Mouse (Mus musculus): ENCODE measurements around the gene Myo1d. TPM values are rescaled to one million over a fixed set of nuclear protein-coding genes. Genes with fewer than 3 reads are reported as not detected.

Myo1d gene
- polyA plus RNA-seq, 1 experiment from 2014 or later: 14.4 TPM

- no peaks in the 10 kb centered on the region for H3K9me3 ChIP-seq (replicated peaks)
- 43% methylated on average over 9 of the region's 9 CpGs for WGBS
- no peak for ATAC-seq (replicated peaks; ENCODE audit: low FRiP score)
- no peak overlapping the region for H3K4me3 ChIP-seq (replicated peaks)
- no peaks in the 10 kb centered on the region for H3K36me3 ChIP-seq
- no peak overlapping the region for H3K4me2 ChIP-seq
- no peak overlapping the region for H3K9ac ChIP-seq
- H3K4me1 ChIP-seq: 0 out of 2 replicates have a peak, but pooled peaks cover 12% of the 10 kb centered on the region
- H3K27ac ChIP-seq: no peak overlapping the region
- no peaks in the 10 kb centered on the region for H3K27me3 ChIP-seq
These were observed 261.1 kb downstream of the Myo1d start for GRCm38 (mm10) chr11:80518421-80519367.

- H3K27me3 ChIP-seq: no peaks in the 10 kb centered on the region
- no peak overlapping the region for H3K4me3 ChIP-seq (replicated peaks)
- no peaks in the 10 kb centered on the region for H3K36me3 ChIP-seq
- H3K4me1 ChIP-seq: peaks cover 8% of the 10 kb centered on the region; the same call in 1 of the 2 replicates
- no peak overlapping the region for H3K4me2 ChIP-seq
- no peak for ATAC-seq (replicated peaks; ENCODE audit: low FRiP score)
- H3K27ac ChIP-seq: no peak overlapping the region
- H3K9me3 ChIP-seq (replicated peaks): no peaks in the 10 kb centered on the region
- WGBS: 89% methylated on average over 8 of the region's 8 CpGs
- H3K9ac ChIP-seq: no peak overlapping the region
These were observed 263.9 kb downstream of the Myo1d start for GRCm38 (mm10) chr11:80515895-80516294.

- no peak overlapping the region for H3K4me2 ChIP-seq
- WGBS: 74% methylated on average over 1 of the region's 1 CpGs
- no peaks in the 10 kb centered on the region for H3K27me3 ChIP-seq
- no peaks in the 10 kb centered on the region for H3K36me3 ChIP-seq
- no peak overlapping the region for H3K4me3 ChIP-seq (replicated peaks)
- ATAC-seq (replicated peaks; ENCODE audit: low FRiP score): no peak
- no peaks in the 10 kb centered on the region for H3K9me3 ChIP-seq (replicated peaks)
- peaks cover 8% of the 10 kb centered on the region; the same call in 1 of the 2 replicates for H3K4me1 ChIP-seq
- H3K27ac ChIP-seq: no peak overlapping the region
- no peak overlapping the region for H3K9ac ChIP-seq
These were observed 264.5 kb downstream of the Myo1d start for GRCm38 (mm10) chr11:80515346-80515745.

GRCm38 (mm10) chr11:80513796-80514195, 266.0 kb downstream of the Myo1d start:
- ATAC-seq (replicated peaks; ENCODE audit: low FRiP score): no peak
- H3K9me3 ChIP-seq (replicated peaks): no peaks in the 10 kb centered on the region
- H3K9ac ChIP-seq: no peak overlapping the region
- WGBS: 61% methylated on average over 7 of the region's 7 CpGs
- H3K27ac ChIP-seq: no peak overlapping the region
- no peaks in the 10 kb centered on the region for H3K27me3 ChIP-seq
- H3K4me3 ChIP-seq (replicated peaks): no peak overlapping the region
- peaks cover 8% of the 10 kb centered on the region for H3K4me1 ChIP-seq
- no peaks in the 10 kb centered on the region for H3K36me3 ChIP-seq
- no peak overlapping the region for H3K4me2 ChIP-seq

- ATAC-seq (replicated peaks; ENCODE audit: low FRiP score): no peak
- H3K36me3 ChIP-seq: no peaks in the 10 kb centered on the region
- no peak overlapping the region for H3K4me2 ChIP-seq
- H3K4me3 ChIP-seq (replicated peaks): no peak overlapping the region
- no peak overlapping the region for H3K27ac ChIP-seq
- no peak overlapping the region for H3K9ac ChIP-seq
- WGBS: 74% methylated on average over 19 of the region's 19 CpGs
- no peaks in the 10 kb centered on the region for H3K27me3 ChIP-seq
- H3K9me3 ChIP-seq (replicated peaks): no peaks in the 10 kb centered on the region
- H3K4me1 ChIP-seq: peaks cover 3% of the 10 kb centered on the region
These were observed 267.3 kb downstream of the Myo1d start for GRCm38 (mm10) chr11:80512313-80513056.

- peaks cover 3% of the 10 kb centered on the region for H3K4me1 ChIP-seq
- H3K9me3 ChIP-seq (replicated peaks): no peaks in the 10 kb centered on the region
- WGBS: 85% methylated on average over 10 of the region's 10 CpGs
- no peaks in the 10 kb centered on the region for H3K36me3 ChIP-seq
- ATAC-seq (replicated peaks; ENCODE audit: low FRiP score): no peak
- no peak overlapping the region for H3K4me2 ChIP-seq
- no peak overlapping the region for H3K9ac ChIP-seq
- no peak overlapping the region for H3K4me3 ChIP-seq (replicated peaks)
- no peak overlapping the region for H3K27ac ChIP-seq
- H3K27me3 ChIP-seq: no peaks in the 10 kb centered on the region
These were observed 269.7 kb downstream of the Myo1d start for GRCm38 (mm10) chr11:80510124-80510523.

- Histone ChIP-seq H3K9me3 (replicated peaks) (no peaks in the 10 kb centered on the region), H3K4me1 (peaks cover 7% of the 10 kb centered on the region), H3K9ac (no peak overlapping the region), H3K27ac (no peak overlapping the region), H3K36me3 (no peaks in the 10 kb centered on the region), H3K27me3 (no peaks in the 10 kb centered on the region), H3K4me3 (replicated peaks) (no peak overlapping the region), H3K4me2 (no peak overlapping the region)
- WGBS: 76% methylated on average over 5 of the region's 5 CpGs
- ATAC-seq (replicated peaks; ENCODE audit: low FRiP score): no peak
These were observed 270.7 kb downstream of the Myo1d start for GRCm38 (mm10) chr11:80509176-80509506.

GRCm38 (mm10) chr11:80508361-80509175, 271.3 kb downstream of the Myo1d start:
- no peaks in the 10 kb centered on the region for H3K9me3 ChIP-seq (replicated peaks)
- no peak for ATAC-seq (replicated peaks; ENCODE audit: low FRiP score)
- H3K9ac ChIP-seq: no peak overlapping the region
- H3K4me3 ChIP-seq (replicated peaks): no peak overlapping the region
- H3K4me2 ChIP-seq: no peak overlapping the region
- H3K27ac ChIP-seq: no peak overlapping the region
- 49% methylated on average over 19 of the region's 19 CpGs for WGBS
- no peaks in the 10 kb centered on the region for H3K36me3 ChIP-seq
- peaks cover 9% of the 10 kb centered on the region for H3K4me1 ChIP-seq
- H3K27me3 ChIP-seq: no peaks in the 10 kb centered on the region

GRCm38 (mm10) chr11:80507791-80508190, 272.0 kb downstream of the Myo1d start:
- H3K27me3 ChIP-seq: no peaks in the 10 kb centered on the region
- 90% methylated on average over 6 of the region's 6 CpGs for WGBS
- no peak for ATAC-seq (replicated peaks; ENCODE audit: low FRiP score)
- H3K36me3 ChIP-seq: no peaks in the 10 kb centered on the region
- H3K4me3 ChIP-seq (replicated peaks): no peak overlapping the region
- peaks cover 9% of the 10 kb centered on the region for H3K4me1 ChIP-seq
- H3K4me2 ChIP-seq: no peak overlapping the region
- no peak overlapping the region for H3K9ac ChIP-seq
- H3K9me3 ChIP-seq (replicated peaks): no peaks in the 10 kb centered on the region
- H3K27ac ChIP-seq: no peak overlapping the region

- H3K27ac ChIP-seq: no peak overlapping the region
- no peaks in the 10 kb centered on the region for H3K27me3 ChIP-seq
- no peaks in the 10 kb centered on the region for H3K9me3 ChIP-seq (replicated peaks)
- no peak for ATAC-seq (replicated peaks; ENCODE audit: low FRiP score)
- no peak overlapping the region for H3K4me3 ChIP-seq (replicated peaks)
- no peaks in the 10 kb centered on the region for H3K36me3 ChIP-seq
- peaks cover 9% of the 10 kb centered on the region for H3K4me1 ChIP-seq
- no peak overlapping the region for H3K4me2 ChIP-seq
- no peak overlapping the region for H3K9ac ChIP-seq
These were observed 273.3 kb downstream of the Myo1d start for GRCm38 (mm10) chr11:80506483-80506882.

- H3K4me2 ChIP-seq: no peak overlapping the region
- no peak overlapping the region for H3K9ac ChIP-seq
- H3K36me3 ChIP-seq: no peaks in the 10 kb centered on the region
- no peaks in the 10 kb centered on the region for H3K9me3 ChIP-seq (replicated peaks)
- no peaks in the 10 kb centered on the region for H3K27me3 ChIP-seq
- H3K4me1 ChIP-seq: peaks cover 9% of the 10 kb centered on the region
- no peak overlapping the region for H3K27ac ChIP-seq
- 79% methylated on average over 3 of the region's 3 CpGs for WGBS
- ATAC-seq (replicated peaks; ENCODE audit: low FRiP score): no peak
- H3K4me3 ChIP-seq (replicated peaks): no peak overlapping the region
These were observed 274.2 kb downstream of the Myo1d start for GRCm38 (mm10) chr11:80505581-80505980.
